ENCODE assay signal across 10 mouse cellular contexts in the genomic region with DNA sequence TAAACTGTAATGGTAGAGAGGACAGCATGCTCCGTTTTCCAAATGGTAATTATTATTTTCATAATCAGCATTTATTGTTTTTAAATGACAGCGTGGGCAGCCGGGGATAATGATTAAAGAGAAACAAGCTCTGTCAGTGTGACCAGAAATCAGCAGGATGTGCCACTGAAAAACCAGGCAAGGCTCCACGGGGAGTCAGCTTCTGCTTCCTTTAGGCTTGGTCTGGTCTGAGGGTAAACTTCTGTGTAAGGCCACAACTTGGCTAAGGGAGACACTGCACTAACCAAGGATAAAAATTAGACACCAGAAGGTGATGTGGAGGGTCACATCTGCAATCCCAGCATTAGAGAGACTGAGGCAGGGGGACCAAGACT. TPM values are rescaled to one million over a fixed set of nuclear protein-coding genes. Genes with fewer than 3 reads are reported as not detected.
DNase-seq lines count a peak whose midpoint lies in the region; ATAC-seq lines count a peak whose summit lies in the region.
"Had no signal": no experiment of that assay in that cellular context is flagged by ENCODE, and none has a peak within 500 bp of the region (broad histone marks: within the 10 kb centered on the region; RNA-seq: fewer than 3 reads in every experiment).

No protein-coding gene starts in this region.

- H3K9me3 ChIP-seq in erythroblast, embryonic 14.5 days (ENCODE audit: control insufficient read depth, low read length), result no peaks in the 10 kb centered on the region
- H3K9me3 ChIP-seq in kidney, embryonic 16.5 days (ENCODE audit: low read length), result no peaks in the 10 kb centered on the region
- H3K9me3 ChIP-seq in liver, embryonic 15.5 days (replicated peaks), result no peaks in the 10 kb centered on the region
- H3K9me3 ChIP-seq: midbrain, embryonic 12.5 days had no signal

- H3K27ac ChIP-seq in kidney, embryonic 16.5 days (ENCODE audit: low read length), result peak overlapping the region; percentile 59
- peak overlapping the region; percentile 56 for H3K27ac ChIP-seq in liver, embryonic 15.5 days (replicated peaks)
- H3K27ac ChIP-seq: midbrain, embryonic 12.5 days had no signal

- peaks cover 20% of the 10 kb centered on the region for H3K4me1 ChIP-seq in erythroblast, embryonic 14.5 days (ENCODE audit: control insufficient read depth)
- peaks cover 6% of the 10 kb centered on the region for H3K4me1 ChIP-seq in kidney, embryonic 16.5 days (ENCODE audit: insufficient read depth, low read length)
- H3K4me1 ChIP-seq in liver, embryonic 15.5 days (replicated peaks), result peaks cover 27% of the 10 kb centered on the region

- 39% methylated on average over 4 of the region's 4 CpGs for WGBS in kidney, embryonic 16.5 days
- 15% methylated on average over 4 of the region's 4 CpGs for WGBS in liver, embryonic 15.5 days (ENCODE audit: insufficient replicate concordance)

- H3K9ac ChIP-seq in kidney, embryonic 16.5 days (replicated peaks; ENCODE audit: low read length), result no peak overlapping the region
- H3K9ac ChIP-seq in liver, embryonic 15.5 days, result no peak overlapping the region
- H3K9ac ChIP-seq: midbrain, embryonic 12.5 days had no signal

- no peaks in the 10 kb centered on the region for H3K36me3 ChIP-seq in erythroblast, embryonic 14.5 days (ENCODE audit: control insufficient read depth)
- no peaks in the 10 kb centered on the region for H3K36me3 ChIP-seq in kidney, embryonic 16.5 days (ENCODE audit: insufficient read depth, low read length)
- H3K36me3 ChIP-seq in liver, embryonic 15.5 days (replicated peaks), result no peaks in the 10 kb centered on the region
- H3K36me3 ChIP-seq: midbrain, embryonic 12.5 days had no signal

- H3K27me3 ChIP-seq in erythroblast, embryonic 14.5 days (ENCODE audit: control insufficient read depth), result no peaks in the 10 kb centered on the region
- no peaks in the 10 kb centered on the region for H3K27me3 ChIP-seq in kidney, embryonic 16.5 days (ENCODE audit: insufficient read depth, low read length)
- H3K27me3 ChIP-seq in liver, embryonic 15.5 days, result no peaks in the 10 kb centered on the region

- peak overlapping the region; percentile 47 for H3K4me3 ChIP-seq in erythroblast, embryonic 14.5 days (replicated peaks)
- H3K4me3 ChIP-seq in kidney, embryonic 16.5 days (ENCODE audit: low read length), result no peak overlapping the region
- H3K4me3 ChIP-seq in liver, embryonic 15.5 days (replicated peaks), result peak overlapping the region; percentile 36
- H3K4me3 ChIP-seq: midbrain, embryonic 12.5 days had no signal

- ATAC-seq in erythroblast, adult 5-6 weeks (replicated peaks; ENCODE audit: low FRiP score, poor library complexity, severe bottlenecking), result no peak
- ATAC-seq in kidney, embryonic 16.5 days (ENCODE audit: low FRiP score, low TSS enrichment), result no peak
- peak; percentile 27 for ATAC-seq in activated CD4-positive, CD25-positive, alpha-beta regulatory T cell, adult 4 months
- ATAC-seq in liver, embryonic 15.5 days (ENCODE audit: insufficient read depth), result no peak

- no peak for DNase-seq in kidney, postnatal 25 days
- no peak for DNase-seq in cerebellum, adult 8-10 months
- no peak for DNase-seq in adrenal gland, adult (ENCODE audit: inconsistent age in 2 of 2, low spot score in 1 of 2)
- DNase-seq: cerebellum, adult 11-12 months had no signal

- peak overlapping the region; percentile 7; the same call in 1 of the 2 replicates for H3K4me2 ChIP-seq in kidney, embryonic 16.5 days (replicated peaks; ENCODE audit: low read depth, low read length)
- H3K4me2 ChIP-seq in liver, embryonic 15.5 days, result peak overlapping the region; percentile 58
- H3K4me2 ChIP-seq: midbrain, embryonic 12.5 days had no signal

RNA-seq across cellular contexts. Expression of a gene that starts 11.5 kb away (rescaled TPM):
- 0.07 TPM in 1 of 2 replicates, not detected in the other for polyA plus RNA-seq in erythroblast, embryonic 14.5 days (2012)
- total RNA-seq in erythroblast, adult 5-6 weeks (2015; ENCODE audit: low replicate concordance), result 3.1 TPM in 1 of 2 replicates, not detected in the other
- total RNA-seq in erythroblast, adult 5-6 weeks (2017; ENCODE audit: low replicate concordance), result 0.09 and 3.9 TPM in 2 replicates
- polyA plus RNA-seq in kidney, embryonic 16.5 days (2015; fragmentation: Nextera tagmentation; extraction: Ambion mirVana), result 8.2 and 13.2 TPM in 2 replicates
- 1 to 10 TPM; 4.7 to 9.8 TPM for polyA plus RNA-seq in activated CD4-positive, CD25-positive, alpha-beta regulatory T cell, adult 4 months (2017; shearing (Covaris generic))
- polyA plus RNA-seq in liver, embryonic 15.5 days (2015; fragmentation: Nextera tagmentation; extraction: Ambion mirVana), result 5.3 TPM in 2 replicates
